Mouse (Mus musculus) lung, postnatal 0 days (tissue): ENCODE measurements at regions not wholly inside any gene's neighbourhood (a gene's known extent, or its start where the extent isn't known, plus 50 kb on each side); places are given as distances from the start of the nearest gene placed in this dataset.

ENCODE experiments used
- CTCF ChIP-seq: IDR thresholded peaks from 2 replicates; pipeline ENCODE4 v1.5.1; 2016; ENCODE audit warnings: antibody characterized with exemption, mild to moderate bottlenecking
- EP300 ChIP-seq: IDR thresholded peaks from 2 replicates; pipeline ENCODE4 v1.6.1; 2016; ENCODE audit warnings: antibody characterized with exemption, mild to moderate bottlenecking, control low read depth

DNA sequence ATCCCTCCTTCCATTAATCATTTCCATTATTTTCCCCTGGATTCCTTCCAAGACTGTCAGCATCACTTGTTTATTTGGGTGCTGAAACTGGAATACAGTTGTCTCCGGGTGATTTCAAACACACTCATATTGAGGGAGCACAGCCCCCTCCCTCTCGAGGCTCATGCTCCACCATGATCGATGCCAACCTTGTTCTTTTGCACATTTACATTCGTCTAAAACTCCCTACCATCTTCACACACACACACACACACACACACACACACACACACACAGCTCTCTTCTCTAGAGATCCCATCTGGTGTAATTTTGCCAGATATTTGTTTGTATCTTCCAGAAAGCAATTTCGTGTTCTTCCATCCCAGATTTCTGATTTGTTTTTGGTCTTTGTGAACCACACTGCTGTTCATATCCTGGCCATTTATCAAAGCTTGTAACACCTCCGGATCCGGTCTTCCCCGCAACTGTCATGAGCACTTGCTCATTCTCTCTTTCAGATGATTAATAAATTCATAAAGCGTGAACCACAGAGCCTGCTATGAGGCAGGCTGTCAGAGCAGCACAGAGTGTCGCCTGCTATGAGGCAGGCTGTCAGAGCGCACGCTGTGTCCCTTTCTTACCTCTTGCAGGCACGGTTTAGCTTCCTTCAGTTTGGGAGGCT, 122.4 kb upstream of the Arid2 start:
- TF ChIP-seq EP300 (no peak), CTCF (no peak)
